9 mouse cellular contexts compared by ENCODE assay signal in genomic region chr4:148676188-148676960, GRCm38 (mm10). TPM values are rescaled to one million over a fixed set of nuclear protein-coding genes. Genes with fewer than 3 reads are reported as not detected.
DNase-seq lines count a peak whose midpoint lies in the region; ATAC-seq and TF ChIP-seq lines count a peak whose summit lies in the region.
"Had no signal": no experiment of that assay in that cellular context is flagged by ENCODE, and none has a peak within 500 bp of the region (broad histone marks: within the 10 kb centered on the region; RNA-seq: fewer than 3 reads in every experiment).

No protein-coding gene starts in this region.

- no peaks in the 10 kb centered on the region for H3K36me3 ChIP-seq in lung, embryonic 14.5 days (ENCODE audit: insufficient read depth)
- no peaks in the 10 kb centered on the region for H3K36me3 ChIP-seq in stomach, embryonic 15.5 days
- no peaks in the 10 kb centered on the region for H3K36me3 ChIP-seq in forebrain, embryonic 12.5 days (replicated peaks)
- H3K36me3 ChIP-seq: limb, embryonic 12.5 days had no signal

- no peaks in the 10 kb centered on the region for H3K9me3 ChIP-seq in lung, embryonic 14.5 days (ENCODE audit: low read depth, low read length)
- H3K9me3 ChIP-seq in stomach, embryonic 15.5 days, result no peaks in the 10 kb centered on the region
- H3K9me3 ChIP-seq in forebrain, embryonic 12.5 days, result no peaks in the 10 kb centered on the region
- H3K9me3 ChIP-seq: limb, embryonic 12.5 days had no signal

- peaks cover 39% of the 10 kb centered on the region for H3K4me1 ChIP-seq in brown adipose tissue, adult 24 weeks (ENCODE audit: control insufficient read depth, insufficient read depth, insufficient read length, low read length)
- peaks cover 12% of the 10 kb centered on the region; the same call in 1 of the 2 replicates for H3K4me1 ChIP-seq in lung, embryonic 14.5 days (ENCODE audit: insufficient read depth)
- H3K4me1 ChIP-seq in stomach, embryonic 15.5 days, result peaks cover 29% of the 10 kb centered on the region
- H3K4me1 ChIP-seq in forebrain, embryonic 12.5 days, result peaks cover 16% of the 10 kb centered on the region

- TF ChIP-seq CTCF in lung, embryonic 14.5 days (IDR thresholded peaks at IDR 0.05; ENCODE audit: low read depth), result no peak

- peak; percentile 98 for DNase-seq in heart, adult 11 months
- DNase-seq in kidney, adult 18-20 months, result peak; percentile 49
- peak; percentile 74 for DNase-seq in lung, embryonic 14.5 days
- DNase-seq in urinary bladder, adult 2 months (ENCODE audit: low spot score), result no peak
- DNase-seq in adipocyte (ENCODE audit: low spot score), result no peak

- no peaks in the 10 kb centered on the region for H3K27me3 ChIP-seq in lung, embryonic 14.5 days (ENCODE audit: insufficient read depth, low read length)
- no peaks in the 10 kb centered on the region for H3K27me3 ChIP-seq in stomach, embryonic 15.5 days (replicated peaks)
- H3K27me3 ChIP-seq in forebrain, embryonic 12.5 days, result 0 out of 2 replicates have a peak, but pooled peaks cover 3% of the 10 kb centered on the region

- peak overlapping the region; percentile 97 for H3K27ac ChIP-seq in brown adipose tissue, adult 24 weeks (replicated peaks; ENCODE audit: low read depth, low read length)
- peak overlapping the region; percentile 51 for H3K27ac ChIP-seq in lung, embryonic 14.5 days (ENCODE audit: low read depth)
- H3K27ac ChIP-seq in stomach, embryonic 15.5 days, result no peak overlapping the region
- no peak overlapping the region for H3K27ac ChIP-seq in forebrain, embryonic 12.5 days
- H3K27ac ChIP-seq: limb, embryonic 12.5 days had no signal

- H3K4me2 ChIP-seq in lung, embryonic 14.5 days, result peak overlapping the region; percentile 5; the same call in 1 of the 2 replicates
- H3K4me2 ChIP-seq in stomach, embryonic 15.5 days, result no peak overlapping the region
- no peak overlapping the region for H3K4me2 ChIP-seq in forebrain, embryonic 12.5 days
- H3K4me2 ChIP-seq: limb, embryonic 12.5 days had no signal

- peak; percentile 75 for ATAC-seq in lung, embryonic 14.5 days (ENCODE audit: insufficient read depth)
- peak; percentile 57; the same call in 1 of the 2 replicates for ATAC-seq in stomach, embryonic 15.5 days (ENCODE audit: insufficient read depth, low FRiP score, low read depth)
- no peak for ATAC-seq in forebrain, embryonic 12.5 days (ENCODE audit: low FRiP score)

- 30% methylated on average over 16 of the region's 16 CpGs for WGBS in lung, embryonic 14.5 days
- WGBS in stomach, embryonic 15.5 days, result 42% methylated on average over 16 of the region's 16 CpGs
- WGBS in forebrain, embryonic 12.5 days, result 67% methylated on average over 16 of the region's 16 CpGs

- H3K9ac ChIP-seq in lung, embryonic 14.5 days, result no peak overlapping the region
- H3K9ac ChIP-seq in stomach, embryonic 15.5 days, result no peak overlapping the region
- no peak overlapping the region for H3K9ac ChIP-seq in forebrain, embryonic 12.5 days

- H3K4me3 ChIP-seq in brown adipose tissue, adult 24 weeks (ENCODE audit: insufficient read depth, low read depth, low read length), result no peak overlapping the region
- no peak overlapping the region for H3K4me3 ChIP-seq in lung, embryonic 14.5 days (ENCODE audit: low read depth, low read length)
- H3K4me3 ChIP-seq in stomach, embryonic 15.5 days (replicated peaks), result no peak overlapping the region
- H3K4me3 ChIP-seq in forebrain, embryonic 12.5 days (replicated peaks), result no peak overlapping the region
- H3K4me3 ChIP-seq: limb, embryonic 12.5 days had no signal

RNA-seq across cellular contexts. Expression of gene Gm572, which starts 33.3 kb away (rescaled TPM):
- polyA plus RNA-seq in brown adipose tissue, adult 24 weeks (2012; ENCODE audit: insufficient read depth, insufficient read length, missing spikeins), result not detected in 2 replicates
- not detected in 2 replicates for polyA plus RNA-seq in lung, embryonic 14.5 days (2014; fragmentation: Nextera tagmentation; extraction: Ambion mirVana)
- 0.09 TPM in 2 replicates for polyA plus RNA-seq in stomach, embryonic 15.5 days (2015; fragmentation: Nextera tagmentation; extraction: Ambion mirVana)
- not detected in 2 replicates for polyA plus RNA-seq in forebrain, embryonic 12.5 days (2016; fragmentation: Nextera tagmentation; extraction: Ambion mirVana)
- polyA plus RNA-seq in urinary bladder, adult 2 months (2012; rRNA removed), result 0.04 TPM in 1 of 2 replicates, not detected in the other
- polyA plus RNA-seq: limb, embryonic 12.5 days had no signal

RNA-seq across cellular contexts. Expression of gene Tardbp, which starts 49.6 kb away (rescaled TPM):
- 132 and 193 TPM in 2 replicates for polyA plus RNA-seq in brown adipose tissue, adult 24 weeks (2012; ENCODE audit: insufficient read depth, insufficient read length, missing spikeins)
- polyA plus RNA-seq in lung, embryonic 14.5 days (2014; fragmentation: Nextera tagmentation; extraction: Ambion mirVana), result 172 and 186 TPM in 2 replicates
- polyA plus RNA-seq in stomach, embryonic 15.5 days (2015; fragmentation: Nextera tagmentation; extraction: Ambion mirVana), result 306 and 317 TPM in 2 replicates
- polyA plus RNA-seq in forebrain, embryonic 12.5 days (2016; fragmentation: Nextera tagmentation; extraction: Ambion mirVana), result 447 and 449 TPM in 2 replicates
- 252 and 403 TPM in 2 replicates for polyA plus RNA-seq in urinary bladder, adult 2 months (2012; rRNA removed)

Comparison
In these comparisons a context has a peak if more than half of its experiments do, and no peak if none do; other contexts are left out.
1. H3K27ac ChIP-seq: peak in brown adipose tissue, adult 24 weeks (single experiment) and lung, embryonic 14.5 days (single experiment); none in stomach, embryonic 15.5 days (single experiment) and forebrain, embryonic 12.5 days (single experiment).
2. DNase-seq: peak in heart, adult 11 months (single experiment), kidney, adult 18-20 months (single experiment) and lung, embryonic 14.5 days (single experiment); none in urinary bladder, adult 2 months (single experiment) and adipocyte (single experiment).